Mouse (Mus musculus): Measurements from ENCODE around the gene Clk1. TPM values are rescaled to one million over a fixed set of nuclear protein-coding genes. Genes with fewer than 3 reads are reported as not detected.
"Not testable (repeated sequence)": the region's sequence is repeated elsewhere in the genome, so short reads cannot be mapped to it uniquely, and the experiment has no call there.

Gene Clk1
- polyA plus RNA-seq, 1 experiment from 2014 or later, result 129 TPM

- DNase-seq (ENCODE audit: low spot score) (no peak), ATAC-seq (replicated peaks; ENCODE audit: low FRiP score) (no peak)
- Histone ChIP-seq H3K9ac (ENCODE audit: low read depth, low read length) (no peak overlapping the region), H3K4me3 (ENCODE audit: low read depth, low read length) (no peak overlapping the region), H3K27me3 (replicated peaks; ENCODE audit: control insufficient read depth, insufficient read depth, low read length) (no peaks in the 10 kb centered on the region), H3K4me1 (replicated peaks; ENCODE audit: control insufficient read depth, insufficient read depth, low read length) (no peaks in the 10 kb centered on the region), H3K4me2 (no peak overlapping the region), H3K27ac (ENCODE audit: low read depth, low read length) (no peak overlapping the region), H3K9me3 (ENCODE audit: control insufficient read depth, low read length) (no peaks in the 10 kb centered on the region), H3K36me3 (ENCODE audit: control insufficient read depth, insufficient read depth, low read length) (no peaks in the 10 kb centered on the region)
- 63% methylated on average over 3 of the region's 3 CpGs for WGBS
Observed at GRCm38 (mm10) chr1:58375574-58376147, 48.2 kb downstream of the Clk1 start.

- not testable (repeated sequence) for H3K4me3 ChIP-seq (ENCODE audit: low read depth, low read length); H3K9ac ChIP-seq (ENCODE audit: low read depth, low read length); DNase-seq (ENCODE audit: low spot score); H3K27ac ChIP-seq (ENCODE audit: low read depth, low read length); H3K36me3 ChIP-seq (ENCODE audit: control insufficient read depth, insufficient read depth, low read length); H3K4me2 ChIP-seq; H3K4me1 ChIP-seq (replicated peaks; ENCODE audit: control insufficient read depth, insufficient read depth, low read length); H3K9me3 ChIP-seq (ENCODE audit: control insufficient read depth, low read length); H3K27me3 ChIP-seq (replicated peaks; ENCODE audit: control insufficient read depth, insufficient read depth, low read length); ATAC-seq (replicated peaks; ENCODE audit: low FRiP score)
- WGBS, result 78% methylated on average over 2 of the region's 2 CpGs
Observed at GRCm38 (mm10) chr1:58374266-58374665, 49.6 kb downstream of the Clk1 start.

- WGBS, result 75% methylated on average over 2 of the region's 2 CpGs
- H3K4me2 ChIP-seq, result no peak overlapping the region
- ATAC-seq (replicated peaks; ENCODE audit: low FRiP score), result no peak
- no peak for DNase-seq (ENCODE audit: low spot score)
- no peak overlapping the region for H3K4me3 ChIP-seq (ENCODE audit: low read depth, low read length)
- H3K9me3 ChIP-seq (ENCODE audit: control insufficient read depth, low read length), result no peaks in the 10 kb centered on the region
- no peak overlapping the region for H3K27ac ChIP-seq (ENCODE audit: low read depth, low read length)
- H3K36me3 ChIP-seq (ENCODE audit: control insufficient read depth, insufficient read depth, low read length), result no peaks in the 10 kb centered on the region
- no peaks in the 10 kb centered on the region for H3K27me3 ChIP-seq (replicated peaks; ENCODE audit: control insufficient read depth, insufficient read depth, low read length)
- H3K9ac ChIP-seq (ENCODE audit: low read depth, low read length), result no peak overlapping the region
- H3K4me1 ChIP-seq (replicated peaks; ENCODE audit: control insufficient read depth, insufficient read depth, low read length), result no peaks in the 10 kb centered on the region
Observed at GRCm38 (mm10) chr1:58369716-58370115, 54.1 kb downstream of the Clk1 start.

GRCm38 (mm10) chr1:58366737-58367471, 57.0 kb downstream of the Clk1 start:
- H3K4me2 ChIP-seq, result no peak overlapping the region
- no peak for ATAC-seq (replicated peaks; ENCODE audit: low FRiP score)

GRCm38 (mm10) chr1:58365829-58366228, 58.0 kb downstream of the Clk1 start:
- Histone ChIP-seq H3K27me3 (replicated peaks; ENCODE audit: control insufficient read depth, insufficient read depth, low read length) (no peaks in the 10 kb centered on the region), H3K36me3 (ENCODE audit: control insufficient read depth, insufficient read depth, low read length) (no peaks in the 10 kb centered on the region), H3K9ac (ENCODE audit: low read depth, low read length) (no peak overlapping the region), H3K27ac (ENCODE audit: low read depth, low read length) (no peak overlapping the region), H3K4me1 (replicated peaks; ENCODE audit: control insufficient read depth, insufficient read depth, low read length) (no peaks in the 10 kb centered on the region), H3K4me3 (ENCODE audit: low read depth, low read length) (no peak overlapping the region), H3K9me3 (ENCODE audit: control insufficient read depth, low read length) (no peaks in the 10 kb centered on the region), H3K4me2 (no peak overlapping the region)
- WGBS, result 88% methylated on average over 3 of the region's 3 CpGs
- ATAC-seq (replicated peaks; ENCODE audit: low FRiP score) (no peak), DNase-seq (ENCODE audit: low spot score) (no peak)

More at GRCm38 (mm10) chr1:58366737-58367471, 57.0 kb downstream of the Clk1 start:
- H3K36me3 ChIP-seq (ENCODE audit: control insufficient read depth, insufficient read depth, low read length), result no peaks in the 10 kb centered on the region
- no peak overlapping the region for H3K4me3 ChIP-seq (ENCODE audit: low read depth, low read length)
- no peak overlapping the region for H3K9ac ChIP-seq (ENCODE audit: low read depth, low read length)
- no peak overlapping the region for H3K27ac ChIP-seq (ENCODE audit: low read depth, low read length)
- 82% methylated on average over 12 of the region's 12 CpGs for WGBS
- no peak for DNase-seq (ENCODE audit: low spot score)
- H3K4me1 ChIP-seq (replicated peaks; ENCODE audit: control insufficient read depth, insufficient read depth, low read length), result no peaks in the 10 kb centered on the region
- no peaks in the 10 kb centered on the region for H3K27me3 ChIP-seq (replicated peaks; ENCODE audit: control insufficient read depth, insufficient read depth, low read length)
- H3K9me3 ChIP-seq (ENCODE audit: control insufficient read depth, low read length), result no peaks in the 10 kb centered on the region

GRCm38 (mm10) chr1:58364551-58364950, 59.3 kb downstream of the Clk1 start:
- WGBS, result 92% methylated on average over 12 of the region's 12 CpGs
- DNase-seq (ENCODE audit: low spot score) (no peak), ATAC-seq (replicated peaks; ENCODE audit: low FRiP score) (no peak)
- Histone ChIP-seq H3K4me2 (no peak overlapping the region), H3K9ac (ENCODE audit: low read depth, low read length) (no peak overlapping the region), H3K36me3 (ENCODE audit: control insufficient read depth, insufficient read depth, low read length) (no peaks in the 10 kb centered on the region), H3K4me1 (replicated peaks; ENCODE audit: control insufficient read depth, insufficient read depth, low read length) (no peaks in the 10 kb centered on the region), H3K27me3 (replicated peaks; ENCODE audit: control insufficient read depth, insufficient read depth, low read length) (no peaks in the 10 kb centered on the region), H3K9me3 (ENCODE audit: control insufficient read depth, low read length) (no peaks in the 10 kb centered on the region), H3K27ac (ENCODE audit: low read depth, low read length) (no peak overlapping the region), H3K4me3 (ENCODE audit: low read depth, low read length) (no peak overlapping the region)

- 51% methylated on average over 4 of the region's 4 CpGs for WGBS
- no peak overlapping the region for H3K27ac ChIP-seq (ENCODE audit: low read depth, low read length)
- H3K9me3 ChIP-seq (ENCODE audit: control insufficient read depth, low read length), result no peaks in the 10 kb centered on the region
- no peak overlapping the region for H3K9ac ChIP-seq (ENCODE audit: low read depth, low read length)
- no peaks in the 10 kb centered on the region for H3K4me1 ChIP-seq (replicated peaks; ENCODE audit: control insufficient read depth, insufficient read depth, low read length)
- no peak for DNase-seq (ENCODE audit: low spot score)
- H3K36me3 ChIP-seq (ENCODE audit: control insufficient read depth, insufficient read depth, low read length), result no peaks in the 10 kb centered on the region
- H3K27me3 ChIP-seq (replicated peaks; ENCODE audit: control insufficient read depth, insufficient read depth, low read length), result no peaks in the 10 kb centered on the region
- H3K4me2 ChIP-seq, result no peak overlapping the region
- no peak overlapping the region for H3K4me3 ChIP-seq (ENCODE audit: low read depth, low read length)
- no peak for ATAC-seq (replicated peaks; ENCODE audit: low FRiP score)
Observed at GRCm38 (mm10) chr1:58362296-58362695, 61.6 kb downstream of the Clk1 start.

Measured in liver, embryonic 11.5 days (tissue).